Mouse (Mus musculus): Measurements from ENCODE around the gene Dmd.

GRCm38 (mm10) chrX:84454473-84454872 lies 1505.8 kb downstream of the Dmd start:
- TF ChIP-seq CTCF (IDR thresholded peaks at IDR 0.05; ENCODE audit: extremely low read depth, insufficient read depth, low read length) (peak; percentile 7; the same call in 1 of the 2 replicates), POLR2A (IDR thresholded peaks at IDR 0.05; ENCODE audit: extremely low read depth, insufficient read depth, low read length) (no peak)

All from cortical plate, adult 2 months (tissue).